Mouse (Mus musculus) midbrain, embryonic 16.5 days (tissue): ENCODE results near the gene Shc1. TPM values are rescaled to one million over a fixed set of nuclear protein-coding genes. Genes with fewer than 3 reads are reported as not detected.

Experiments
- ATAC-seq: fragments of 200-750 bp; cut with Nextera tagmentation; 2 replicates; pipeline ENCODE4 v1.8.0; 2017; ENCODE audit warnings: moderate TSS enrichment
- H3K27ac ChIP-seq: fragments of 300-500 bp; sonication (generic); 2 replicates; pipeline ENCODE4 v1.5.1; 2014; ENCODE audit warnings: mild to moderate bottlenecking, low read length, mixed read lengths
- H3K27me3 ChIP-seq: fragments of 300-500 bp; sonication (generic); 2 replicates; pipeline ENCODE4 v1.6.1; 2014; ENCODE audit warnings: low read depth, low read length, mixed read lengths; ENCODE audit not compliant: control insufficient read depth, insufficient read depth
- H3K36me3 ChIP-seq: fragments of 300-500 bp; sonication (generic); 2 replicates; pipeline ENCODE4 v1.6.1; 2014; ENCODE audit warnings: mild to moderate bottlenecking, low read length, moderate library complexity, mixed read lengths; ENCODE audit not compliant: control insufficient read depth, insufficient read depth
- H3K4me1 ChIP-seq: fragments of 300-500 bp; sonication (generic); 2 replicates; pipeline ENCODE4 v1.6.1; 2014; ENCODE audit warnings: mild to moderate bottlenecking, low read length, mixed read lengths; ENCODE audit not compliant: control insufficient read depth, insufficient read depth
- H3K4me2 ChIP-seq: fragments of 300-500 bp; sonication (generic); 2 replicates; pipeline ENCODE4 v1.6.1; 2014; ENCODE audit warnings: mild to moderate bottlenecking, low read length, mixed read lengths
- H3K4me3 ChIP-seq: fragments of 300-500 bp; sonication (generic); 2 replicates; pipeline ENCODE4 v1.5.1; 2014; ENCODE audit warnings: low read depth, mild to moderate bottlenecking, low read length, moderate library complexity, mixed read lengths
- H3K9ac ChIP-seq: fragments of 300-500 bp; sonication (generic); 2 replicates; pipeline ENCODE4 v1.6.1; 2014; ENCODE audit warnings: low read depth, low read length, mixed read lengths
- H3K9me3 ChIP-seq: fragments of 300-500 bp; sonication (generic); replicated peaks from 2 replicates; pipeline ENCODE4 v1.6.1; 2014; ENCODE audit warnings: mild to moderate bottlenecking, low read length, mixed read lengths; ENCODE audit not compliant: control insufficient read depth, poor library complexity, severe bottlenecking
- WGBS: fragments of 180-500 bp; shearing (Covaris S2); extraction: QIAGEN DNeasy Blood & Tissue Kit; methylation state at CpG from one replicate; pipeline ENCODE4 v1.1.7; 2014; 5-methylcytosine and 5-hydroxymethylcytosine counted together
- polyA plus RNA-seq: library from polyadenylated mRNA; unstranded; fragments of >200 nt; fragmentation: Nextera tagmentation; extraction: Ambion mirVana; gene quantifications from 2 replicates; pipeline ENCODE4 v1.2.1, GENCODE M21; 2015

Gene Shc1
- polyA plus RNA-seq, 1 experiment from 2014 or later: 13.2 TPM

DNA sequence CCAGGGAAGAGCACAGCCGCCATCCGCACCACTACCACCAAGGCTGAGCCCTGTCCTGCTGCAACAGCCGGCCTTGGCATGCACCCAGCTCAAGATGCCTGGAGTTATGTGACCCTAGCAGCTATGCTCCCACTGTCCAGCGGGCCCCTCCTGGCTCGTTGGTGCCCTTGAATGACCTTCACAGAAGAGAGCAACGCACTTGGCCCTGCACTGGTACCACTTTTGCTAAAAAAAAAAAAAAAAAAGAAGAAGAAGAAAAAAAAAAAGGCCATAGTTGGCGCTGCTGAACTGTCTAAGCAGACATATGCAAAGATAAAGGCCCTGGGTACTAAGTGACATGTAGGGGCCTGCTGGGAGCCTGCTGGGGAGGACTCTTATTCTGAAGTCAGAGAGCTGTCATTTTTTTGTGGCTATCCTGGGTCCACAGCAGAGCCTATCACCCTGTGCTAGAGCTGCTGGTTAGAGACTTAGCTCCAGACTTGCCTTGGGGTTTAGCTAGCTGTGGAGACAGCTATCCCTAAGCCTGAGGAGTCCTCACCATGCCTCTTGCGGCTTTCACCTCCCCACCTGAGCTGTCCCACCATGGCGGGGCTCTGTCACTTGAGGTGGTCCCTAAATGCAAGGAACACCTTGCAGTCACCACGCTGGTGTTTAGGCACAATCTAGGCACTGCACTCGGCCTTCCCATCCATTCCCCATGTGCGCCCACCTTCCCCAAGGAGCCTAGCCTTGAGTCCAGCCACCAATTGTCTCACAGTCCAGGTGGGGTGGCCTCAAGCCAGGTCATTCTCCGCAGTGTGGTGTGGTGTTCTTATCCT is 30.7 kb downstream of the Shc1 start:
- Histone ChIP-seq H3K27me3 (no peaks in the 10 kb centered on the region), H3K9me3 (no peaks in the 10 kb centered on the region), H3K36me3 (no peaks in the 10 kb centered on the region), H3K9ac (no peak overlapping the region), H3K4me2 (no peak overlapping the region), H3K4me1 (peaks cover 6% of the 10 kb centered on the region; the same call in 1 of the 2 replicates), H3K4me3 (no peak overlapping the region), H3K27ac (no peak overlapping the region)
- 0 out of 2 replicates have a peak, but pooled peaks have one; percentile 19 for ATAC-seq
- 65% methylated on average over 13 of the region's 13 CpGs for WGBS

DNA sequence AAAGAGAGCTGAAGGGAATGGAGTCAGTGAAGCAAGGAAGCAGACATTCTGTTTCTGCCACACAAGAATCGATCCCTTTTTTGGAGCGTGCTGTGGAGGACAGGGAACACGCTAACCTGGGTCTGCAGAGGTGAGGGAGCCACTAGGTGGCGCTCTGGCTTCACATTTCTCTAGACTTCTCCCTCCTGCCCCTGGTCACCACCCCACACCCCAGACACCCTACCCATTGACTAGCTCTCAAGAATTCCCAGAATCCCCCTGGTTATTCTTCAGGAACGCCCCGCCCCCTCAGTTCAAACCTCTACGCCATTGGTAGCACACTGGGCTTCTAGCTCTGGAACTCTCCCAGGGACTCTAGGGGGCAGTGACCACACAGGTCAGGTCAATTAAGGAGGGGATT is 31.3 kb downstream of the Shc1 start:
- H3K4me2 ChIP-seq: no peak overlapping the region
- no peaks in the 10 kb centered on the region for H3K27me3 ChIP-seq
- 0 out of 2 replicates have a peak, but pooled peaks have one; percentile 52 for ATAC-seq
- no peaks in the 10 kb centered on the region for H3K36me3 ChIP-seq
- no peaks in the 10 kb centered on the region for H3K9me3 ChIP-seq
- no peak overlapping the region for H3K4me3 ChIP-seq
- no peak overlapping the region for H3K9ac ChIP-seq
- 42% methylated on average over 7 of the region's 7 CpGs for WGBS
- H3K27ac ChIP-seq: no peak overlapping the region
- H3K4me1 ChIP-seq: peaks cover 6% of the 10 kb centered on the region; the same call in 1 of the 2 replicates

DNA sequence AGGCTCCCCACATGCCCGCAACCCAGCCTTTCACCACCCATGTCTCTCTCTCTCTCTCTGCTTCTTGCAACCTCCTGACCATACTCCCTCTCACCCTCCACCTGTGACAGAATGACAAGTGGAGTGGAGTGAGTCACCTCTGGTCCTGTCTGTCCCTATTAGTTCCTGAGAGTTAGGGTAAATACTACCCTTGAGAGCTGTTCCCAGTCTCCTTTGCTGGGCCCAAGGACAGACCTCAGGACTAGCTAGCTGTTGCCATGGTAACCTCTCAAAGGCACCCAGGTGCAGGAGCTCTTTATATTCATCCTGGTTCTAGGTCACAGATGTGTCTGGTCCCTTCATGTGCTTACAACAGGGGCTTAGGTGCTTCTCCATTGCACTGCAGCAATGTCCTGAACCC is 33.7 kb downstream of the Shc1 start:
- peaks cover 6% of the 10 kb centered on the region; the same call in 1 of the 2 replicates for H3K4me1 ChIP-seq
- no peak overlapping the region for H3K4me3 ChIP-seq
- no peak overlapping the region for H3K4me2 ChIP-seq
- no peaks in the 10 kb centered on the region for H3K36me3 ChIP-seq
- H3K27ac ChIP-seq: no peak overlapping the region
- ATAC-seq: no peak
- H3K9ac ChIP-seq: no peak overlapping the region; the same call in 1 of the 2 replicates
- H3K9me3 ChIP-seq: no peaks in the 10 kb centered on the region
- H3K27me3 ChIP-seq: no peaks in the 10 kb centered on the region
- WGBS: 95% methylated on average over 1 of the region's 1 CpGs

DNA sequence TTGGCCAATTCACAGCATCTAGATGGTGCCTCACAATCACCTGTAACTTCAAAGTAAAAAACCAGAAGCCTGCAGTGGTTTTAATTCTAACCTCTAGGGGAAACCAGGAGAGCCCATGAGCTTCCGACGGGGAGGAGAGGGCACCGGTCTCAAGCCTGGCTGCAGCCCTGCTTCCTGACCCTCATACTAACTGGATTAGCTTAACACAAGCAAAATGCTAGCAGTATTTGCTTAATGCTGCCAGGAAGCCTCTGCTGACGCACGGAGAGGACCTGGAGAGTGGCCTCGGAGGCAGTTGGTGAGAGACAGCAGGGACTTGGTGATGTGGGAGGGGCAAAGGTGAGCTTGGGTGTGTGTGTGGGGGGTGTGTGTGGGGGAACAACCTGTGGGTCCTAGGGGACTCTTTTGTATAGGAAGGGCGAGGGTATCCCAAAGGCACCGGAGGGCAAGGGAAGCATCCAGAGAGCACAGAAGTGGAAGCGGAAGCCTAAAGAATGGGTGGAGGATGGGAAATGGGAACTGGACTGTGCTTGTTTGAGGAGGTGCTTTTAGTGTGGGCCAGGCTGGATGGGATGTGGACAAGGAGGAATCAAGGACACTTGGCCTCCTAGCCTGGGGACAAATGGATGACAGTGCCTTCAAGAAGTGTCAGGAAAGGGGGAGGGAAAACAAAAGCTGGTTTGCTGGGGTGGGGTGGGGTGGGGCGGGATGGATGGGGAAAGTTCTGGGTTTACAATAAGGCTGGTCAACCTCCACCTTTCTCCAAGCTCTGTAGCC is 36.3 kb downstream of the Shc1 start, which contains the start of gene Pmvk:
Gene Pmvk, plus strand, starts transcription at position 141 of the 777 bp plus-strand sequence.
- Histone ChIP-seq H3K4me1 (peaks cover 11% of the 10 kb centered on the region), H3K27me3 (no peaks in the 10 kb centered on the region), H3K4me2 (no peak within 1 kb of the TSS), H3K9ac (no peak within 1 kb of the TSS), H3K4me3 (no peak within 1 kb of the TSS), H3K36me3 (no peaks in the 10 kb centered on the region), H3K27ac (no peak within 1 kb of the TSS), H3K9me3 (no peaks in the 10 kb centered on the region)
- ATAC-seq: no peak
- WGBS: 59% methylated on average over 10 of the region's 10 CpGs

- H3K4me1 ChIP-seq: peaks cover 24% of the 10 kb centered on the region
- 42% methylated on average over 1 of the region's 1 CpGs for WGBS
- H3K4me2 ChIP-seq: no peak overlapping the region
- no peak overlapping the region for H3K4me3 ChIP-seq
- no peak overlapping the region for H3K27ac ChIP-seq
- no peak overlapping the region for H3K9ac ChIP-seq
- H3K27me3 ChIP-seq: no peaks in the 10 kb centered on the region
- no peak for ATAC-seq
- no peaks in the 10 kb centered on the region for H3K9me3 ChIP-seq
- no peaks in the 10 kb centered on the region for H3K36me3 ChIP-seq
These were observed 37.6 kb downstream of the Shc1 start for GRCm38 (mm10) chr3:89455786-89456285.

GRCm38 (mm10) chr3:89456726-89457665 is 38.8 kb downstream of the Shc1 start:
- Histone ChIP-seq H3K9ac (no peak overlapping the region), H3K9me3 (no peaks in the 10 kb centered on the region), H3K4me1 (peaks cover 20% of the 10 kb centered on the region), H3K36me3 (no peaks in the 10 kb centered on the region), H3K27me3 (no peaks in the 10 kb centered on the region), H3K4me2 (no peak overlapping the region), H3K27ac (no peak overlapping the region), H3K4me3 (no peak overlapping the region)
- WGBS: 31% methylated on average over 10 of the region's 10 CpGs
- no peak for ATAC-seq

DNA sequence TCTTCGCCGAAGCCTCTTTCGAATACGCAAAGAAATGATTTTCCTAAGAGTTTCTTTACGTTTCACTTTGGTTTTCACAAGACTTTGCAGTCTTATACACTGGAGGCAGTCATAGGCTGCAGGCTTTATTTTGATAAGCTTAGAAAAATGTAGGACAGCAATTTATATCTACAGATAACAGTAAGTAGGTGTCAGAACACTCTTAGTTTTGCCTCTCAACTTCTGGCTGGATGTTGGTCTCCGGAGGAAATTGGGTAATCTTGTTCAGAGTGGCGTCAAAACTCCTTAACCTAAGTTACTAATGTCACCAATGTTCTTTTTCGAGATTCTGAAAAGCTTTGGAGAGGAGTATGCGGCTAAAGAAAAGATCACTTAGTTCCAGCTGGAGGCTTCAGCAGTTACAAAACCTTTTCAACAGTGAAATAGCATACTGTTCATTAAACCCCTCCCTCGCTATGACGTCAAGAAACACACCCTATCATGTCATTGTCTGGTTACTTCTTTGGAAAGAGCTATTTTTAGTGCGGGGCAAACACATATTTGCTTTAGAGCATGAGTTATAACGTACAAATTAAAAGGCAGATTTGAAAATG is 40.2 kb downstream of the Shc1 start:
- Histone ChIP-seq H3K4me1 (peaks cover 17% of the 10 kb centered on the region), H3K4me3 (peak overlapping the region; percentile 84), H3K4me2 (peak overlapping the region; percentile 71), H3K36me3 (no peaks in the 10 kb centered on the region), H3K9me3 (no peaks in the 10 kb centered on the region), H3K9ac (no peak overlapping the region), H3K27me3 (no peaks in the 10 kb centered on the region), H3K27ac (peak overlapping the region; percentile 95)
- ATAC-seq: peak; percentile 59
- 47% methylated on average over 13 of the region's 13 CpGs for WGBS
